Mouse (Mus musculus) sigmoid colon, adult 10 weeks (tissue): ENCODE data around the gene Dhx8. TPM values are rescaled to one million over a fixed set of nuclear protein-coding genes. Genes with fewer than 3 reads are reported as not detected.

Source experiments
- polyA plus RNA-seq: library from polyadenylated mRNA; stranded (reverse); fragments of 350-450 nt; fragmentation: Illumina TruSeq; extraction: RNeasy Lipid Tissue Mini Kit (QIAGEN cat#74804); gene quantifications from one replicate; pipeline ENCODE4 v1.2.3, GENCODE M21; 2014; ENCODE audit warnings: low read depth, low replicate concordance

The Dhx8 gene
- polyA plus RNA-seq, result 18.9 TPM

GRCm38 (mm10) chr11:101732518-101733440, at the start of gene Dhx8:
Gene Dhx8 (plus strand): TSS chr11:101732919.

GRCm38 (mm10) chr11:101785143-101785851, 52.6 kb downstream of the Dhx8 start, which contains the start of gene Etv4:
Gene Etv4 (minus strand): TSS chr11:101785371.

Other genes starting within 250 kb of the Dhx8 start
- 5.3 TPM for gene Brca1, start 181.0 kb upstream of the Dhx8 start, polyA plus RNA-seq
- 237 TPM for gene Nbr1, start 180.8 kb upstream of the Dhx8 start, polyA plus RNA-seq
- gene Tmem106a, start 150.7 kb upstream of the Dhx8 start, polyA plus RNA-seq, result 18.5 TPM
- gene Gm11634, start 133.7 kb upstream of the Dhx8 start, polyA plus RNA-seq, result not detected
- 0.47 TPM for gene Rdm1, start 105.7 kb upstream of the Dhx8 start, polyA plus RNA-seq
- gene Arl4d, start 67.4 kb upstream of the Dhx8 start, polyA plus RNA-seq, result 3.4 TPM
- 0.50 TPM for gene Etv4, start 52.5 kb downstream of the Dhx8 start, polyA plus RNA-seq
- gene Meox1, start 161.5 kb downstream of the Dhx8 start, polyA plus RNA-seq, result 1.5 TPM
- gene Sost, start 234.1 kb downstream of the Dhx8 start, polyA plus RNA-seq, result not detected